Mouse (Mus musculus) ES-E14 (cell line): ENCODE results near the gene Bbs4. TPM values are rescaled to one million over a fixed set of nuclear protein-coding genes. Genes with fewer than 3 reads are reported as not detected.
A peak's percentile ranks its signal among the peaks of the same experiment; 100 is the strongest.

ENCODE experiments used
- DNase-seq: peaks from one replicate; pipeline ENCODE4 v3.0.0-alpha.2; 2013; ENCODE audit warnings: low read depth, low spot score
- H3K27ac ChIP-seq: 2 replicates; pipeline ENCODE4 v1.5.1; 2012; ENCODE audit warnings: low read depth, mild to moderate bottlenecking, low read length, moderate library complexity, mixed read lengths; ENCODE audit not compliant: poor library complexity, insufficient read depth, severe bottlenecking
- H3K36me3 ChIP-seq: 2 replicates; pipeline ENCODE4 v1.6.1; 2012; ENCODE audit warnings: mild to moderate bottlenecking, low read length, moderate library complexity, mixed read lengths; ENCODE audit not compliant: control insufficient read depth, poor library complexity, insufficient read depth, severe bottlenecking
- H3K4me1 ChIP-seq, 2 experiments: fragments of 150-350 bp in 1 of 2; sonication (generic) in 1 of 2; 2 replicates each; pipeline ENCODE4 v1.6.1; 2012; ENCODE audit warnings: low read length in 2 of 2, mild to moderate bottlenecking in 1 of 2, mixed read lengths in 1 of 2; ENCODE audit not compliant: control insufficient read depth in 2 of 2, insufficient read depth in 2 of 2, poor library complexity in 1 of 2
- H3K4me3 ChIP-seq, 2 experiments: fragments of 150-350 bp in 1 of 2; sonication (generic) in 1 of 2; 2 replicates each; pipeline ENCODE4 v1.5.1; 2012; ENCODE audit warnings: low read length in 2 of 2, low read depth in 1 of 2, mild to moderate bottlenecking in 1 of 2, mixed read lengths in 1 of 2; ENCODE audit not compliant: insufficient read depth in 1 of 2, poor library complexity in 1 of 2, severe bottlenecking in 1 of 2
- H3K9ac ChIP-seq: 2 replicates; pipeline ENCODE4 v1.6.1; 2012; ENCODE audit warnings: low read depth, mild to moderate bottlenecking, low read length, mixed read lengths; ENCODE audit not compliant: poor library complexity, insufficient read depth, severe bottlenecking
- H3K9me3 ChIP-seq: fragments of 150-350 bp; sonication (generic); 2 replicates; pipeline ENCODE4 v1.6.1; 2012; ENCODE audit warnings: low read depth, mild to moderate bottlenecking, low read length; ENCODE audit not compliant: control insufficient read depth, insufficient read depth
- CHD2 ChIP-seq: IDR thresholded peaks from 2 replicates; pipeline ENCODE4 v1.6.1; 2014; ENCODE audit warnings: mild to moderate bottlenecking, low read depth, low read length, inconsistent platforms
- HCFC1 ChIP-seq: IDR thresholded peaks from 2 replicates; pipeline ENCODE4 v1.6.1; 2012; ENCODE audit warnings: low read length, inconsistent platforms, borderline replicate concordance; ENCODE audit not compliant: insufficient read depth
- MAFK ChIP-seq: IDR thresholded peaks from 2 replicates; pipeline ENCODE4 v1.6.1; 2014; ENCODE audit warnings: mild to moderate bottlenecking, low read depth, low read length, inconsistent platforms; ENCODE audit not compliant: insufficient read depth
- ZC3H11A ChIP-seq: IDR thresholded peaks from 2 replicates; pipeline ENCODE4 v1.6.1; 2012; ENCODE audit warnings: low read depth, mild to moderate bottlenecking, inconsistent platforms, low read length, borderline replicate concordance
- ZNF384 ChIP-seq: IDR thresholded peaks from 2 replicates; pipeline ENCODE4 v1.6.1; 2012; ENCODE audit warnings: low read depth, low read length, inconsistent platforms
- in situ Hi-C, 2 experiments: fragments of 600-800 bp; cut with MboI; formaldehyde crosslinking; loops; one replicate each; pipeline ENCODE4 v1.15.1; 2025; ENCODE audit warnings: low sequenced_read_pairs in 2 of 2, inconsistent platforms in 1 of 2; ENCODE audit not compliant: unreplicated experiment in 2 of 2
- total RNA-seq: library from RNA; depleted of rRNA; stranded (reverse); fragments of 300-350 nt; gene quantifications from 2 replicates; pipeline ENCODE4 v1.2.3, GENCODE M21; 2012

Bbs4 gene
- total RNA-seq, 1 experiment: 5.8 TPM

- no peak for DNase-seq
- TF ChIP-seq ZNF384: no peak
- TF ChIP-seq CHD2: no peak
- TF ChIP-seq HCFC1: no peak
- TF ChIP-seq ZC3H11A: no peak
- TF ChIP-seq MAFK: no peak
- Histone ChIP-seq H3K4me1 (peaks cover 1 to 2% of the 10 kb centered on the region in 2 experiments; a peak in 3 of 4 replicates), H3K9ac (no peak overlapping the region), H3K9me3 (no peaks in the 10 kb centered on the region), H3K27ac (no peak overlapping the region), H3K36me3 (no peaks in the 10 kb centered on the region), H3K4me3 (no peak overlapping the region)
- in situ Hi-C loops: no loop called here
Observed at GRCm38 (mm10) chr9:59288058-59288457, 65.2 kb downstream of the Bbs4 start.

- DNase-seq: no peak
- peaks cover 1 to 2% of the 10 kb centered on the region in 2 experiments; a peak in 2 of 4 replicates for H3K4me1 ChIP-seq
- in situ Hi-C loops: no loop called here
- TF ChIP-seq CHD2: no peak
- TF ChIP-seq ZNF384: no peak
- TF ChIP-seq MAFK: no peak
- TF ChIP-seq HCFC1: no peak
- no peak for TF ChIP-seq ZC3H11A
- H3K4me3 ChIP-seq: no peak overlapping the region
- H3K27ac ChIP-seq: no peak overlapping the region
- H3K36me3 ChIP-seq: no peaks in the 10 kb centered on the region
- H3K9me3 ChIP-seq: no peaks in the 10 kb centered on the region
- H3K9ac ChIP-seq: no peak overlapping the region
Observed at GRCm38 (mm10) chr9:59285614-59286013, 67.7 kb downstream of the Bbs4 start.

GRCm38 (mm10) chr9:59282683-59282986 is 70.7 kb downstream of the Bbs4 start:
- in situ Hi-C loops: no loop called here
- no peaks in the 10 kb centered on the region for H3K36me3 ChIP-seq
- DNase-seq: no peak
- 0 out of 2 replicates have a peak, but pooled peaks have one; percentile 25 for TF ChIP-seq HCFC1
- TF ChIP-seq ZC3H11A: no peak
- peaks cover 0 to 4% of the 10 kb centered on the region in 2 experiments; a peak in 2 of 4 replicates for H3K4me1 ChIP-seq
- no peak overlapping the region for H3K27ac ChIP-seq
- peak overlapping the region in 1 of 2 experiments; percentile 21; a peak in 1 of 4 replicates for H3K4me3 ChIP-seq
- no peak overlapping the region for H3K9ac ChIP-seq
- no peaks in the 10 kb centered on the region for H3K9me3 ChIP-seq

GRCm38 (mm10) chr9:59281871-59282682 is 71.2 kb downstream of the Bbs4 start:
- no peak overlapping the region for H3K27ac ChIP-seq
- H3K9ac ChIP-seq: no peak overlapping the region

GRCm38 (mm10) chr9:59280888-59281287 is 72.4 kb downstream of the Bbs4 start:
- H3K9ac ChIP-seq: no peak overlapping the region
- no peak overlapping the region for H3K27ac ChIP-seq
- H3K4me1 ChIP-seq: peaks cover 0 to 4% of the 10 kb centered on the region in 2 experiments; a peak in 2 of 4 replicates
- in situ Hi-C loops: no loop called here
- H3K4me3 ChIP-seq: no peak overlapping the region
- H3K9me3 ChIP-seq: no peaks in the 10 kb centered on the region
- H3K36me3 ChIP-seq: no peaks in the 10 kb centered on the region
- no peak for TF ChIP-seq ZNF384
- DNase-seq: no peak

More at GRCm38 (mm10) chr9:59281871-59282682, 71.2 kb downstream of the Bbs4 start:
- no peak for DNase-seq
- in situ Hi-C loops: no loop called here
- Histone ChIP-seq H3K9me3 (no peaks in the 10 kb centered on the region), H3K4me1 (peaks cover 0 to 4% of the 10 kb centered on the region in 2 experiments; a peak in 2 of 4 replicates), H3K36me3 (no peaks in the 10 kb centered on the region), H3K4me3 (peak overlapping the region in 1 of 2 experiments; percentile 21; a peak in 1 of 4 replicates)
- TF ChIP-seq ZC3H11A (0 out of 2 replicates have a peak, but pooled peaks have one; percentile 34), CHD2 (no peak)
